Mouse (Mus musculus): ENCODE data around the gene Mettl23.

GRCm38 (mm10) chr11:116846593-116847181, 3.6 kb downstream of the Mettl23 start:
- TF ChIP-seq POLR2A (IDR thresholded peaks at IDR 0.05; ENCODE audit: extremely low read depth, insufficient read depth, low read length) (no peak), CTCF (IDR thresholded peaks at IDR 0.05; ENCODE audit: extremely low read depth, insufficient read depth, low read length) (no peak)

All from cortical plate, adult 2 months (tissue).